Mouse (Mus musculus) small intestine, adult 2 months (tissue): ENCODE measurements around the gene Arhgef3.

Experiments
- CTCF ChIP-seq: fragments of 200-500 bp; IDR thresholded peaks from 2 replicates; pipeline ENCODE4 v1.5.1; 2012; ENCODE audit warnings: low read depth, mild to moderate bottlenecking, control low read depth, inconsistent platforms, low read length, moderate library complexity, mixed read lengths; ENCODE audit not compliant: insufficient replicate concordance, insufficient read length; ENCODE audit errors: extremely low read depth
- POLR2A ChIP-seq: fragments of 200-500 bp; IDR thresholded peaks from 2 replicates; pipeline ENCODE4 v1.6.1; 2012; ENCODE audit warnings: low read depth, mild to moderate bottlenecking, control low read depth, inconsistent platforms, low read length, moderate library complexity

DNA sequence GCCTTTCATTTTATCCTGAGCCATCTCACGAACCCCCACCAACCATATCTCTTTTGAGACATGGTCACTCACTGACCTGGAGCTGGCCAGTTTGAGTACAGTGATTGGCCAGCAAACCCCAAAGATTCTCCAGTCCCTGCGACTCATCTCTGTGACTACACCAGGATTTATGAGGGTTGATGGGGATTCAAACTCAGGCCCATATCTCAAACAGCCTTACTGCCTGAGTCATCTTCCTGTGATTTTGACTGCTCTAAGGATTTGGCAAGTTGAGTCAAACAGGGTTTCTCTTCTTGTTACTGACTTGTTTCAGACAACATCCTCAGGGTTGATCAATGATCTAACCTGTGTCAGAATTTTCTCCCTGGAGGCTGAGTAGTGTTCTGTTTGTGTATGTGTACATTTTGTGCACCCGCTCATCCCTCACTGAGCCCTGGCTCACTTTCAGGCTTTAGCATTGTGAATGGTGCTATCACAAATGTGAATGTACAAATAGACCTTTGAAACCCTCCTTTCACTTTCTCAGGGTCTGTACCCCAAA is 124.9 kb downstream of the Arhgef3 start:
- TF ChIP-seq POLR2A (no peak), CTCF (no peak)
